Mouse (Mus musculus): ENCODE data around the gene Olfr15.
"Not testable (repeated sequence)": the region's sequence is repeated elsewhere in the genome, so short reads cannot be mapped to it uniquely, and the experiment has no call there.

The Olfr15 gene

GRCm38 (mm10) chr16:3830588-3831109 lies at the start of gene Olfr15:
Gene Olfr15 (plus strand): TSS chr16:3830878.
- no peak for DNase-seq

DNA sequence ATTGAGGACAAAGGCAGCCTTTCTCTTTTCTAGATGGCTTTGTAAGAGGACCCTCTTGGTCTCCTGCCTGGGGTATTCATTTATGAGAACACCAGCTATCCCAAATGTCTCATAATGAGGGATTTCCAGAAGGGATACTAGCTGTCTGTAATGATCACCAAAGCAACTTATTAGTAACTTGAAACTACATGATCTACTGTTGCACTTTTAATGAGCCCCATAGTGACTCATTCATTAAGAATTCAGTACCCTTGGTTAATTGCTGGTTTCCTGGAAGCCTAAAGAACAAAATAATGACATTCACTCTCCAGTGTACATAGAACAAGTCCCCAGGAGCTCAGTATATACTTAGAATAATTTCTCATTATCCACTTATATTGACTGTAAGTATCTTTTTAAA lies 49.4 kb upstream of the Olfr15 start:
- DNase-seq, result no peak

GRCm38 (mm10) chr16:3788394-3788793 lies 42.3 kb upstream of the Olfr15 start:
- no peak for DNase-seq

DNA sequence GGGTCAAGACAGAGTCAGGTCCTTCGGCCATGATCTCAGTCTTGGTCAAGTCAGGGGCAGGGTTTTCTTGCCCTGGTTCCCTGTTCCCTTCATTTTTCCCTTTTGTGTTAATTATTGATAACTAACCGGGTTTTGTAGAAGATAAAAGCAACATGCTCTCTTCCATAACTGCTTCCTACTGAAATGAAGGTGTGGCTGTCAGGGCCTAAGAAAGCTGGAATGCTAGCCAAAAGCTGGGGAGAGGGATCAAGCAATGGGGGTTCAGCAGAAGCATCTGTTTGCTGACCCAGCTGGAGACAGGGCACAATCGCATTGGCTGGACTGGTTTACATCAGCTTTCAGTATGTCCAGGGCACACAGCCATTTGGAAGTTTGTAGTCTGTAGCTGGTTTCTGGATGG lies 22.5 kb upstream of the Olfr15 start:
- no peak for DNase-seq

DNA sequence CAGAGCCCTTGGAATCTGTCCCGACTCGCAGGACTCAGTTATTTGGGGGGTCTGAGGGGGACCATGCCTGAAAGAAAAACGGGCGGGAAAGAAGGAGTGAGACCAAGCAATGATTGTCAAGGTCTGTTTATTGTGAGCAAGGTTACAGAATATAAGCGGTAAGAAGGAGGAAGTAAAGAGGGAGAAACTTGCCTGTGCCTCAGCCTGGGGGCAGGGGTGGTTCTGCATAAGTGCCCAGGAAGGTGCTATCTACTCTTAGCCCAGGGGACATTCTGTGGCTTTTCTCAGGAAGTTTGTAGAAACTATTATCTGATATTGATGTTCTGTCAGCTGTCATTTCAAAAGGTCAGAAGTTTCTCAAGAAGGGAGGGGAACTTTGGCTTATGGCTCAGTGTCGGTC lies 16.0 kb upstream of the Olfr15 start:
- DNase-seq, result peak; percentile 12

DNA sequence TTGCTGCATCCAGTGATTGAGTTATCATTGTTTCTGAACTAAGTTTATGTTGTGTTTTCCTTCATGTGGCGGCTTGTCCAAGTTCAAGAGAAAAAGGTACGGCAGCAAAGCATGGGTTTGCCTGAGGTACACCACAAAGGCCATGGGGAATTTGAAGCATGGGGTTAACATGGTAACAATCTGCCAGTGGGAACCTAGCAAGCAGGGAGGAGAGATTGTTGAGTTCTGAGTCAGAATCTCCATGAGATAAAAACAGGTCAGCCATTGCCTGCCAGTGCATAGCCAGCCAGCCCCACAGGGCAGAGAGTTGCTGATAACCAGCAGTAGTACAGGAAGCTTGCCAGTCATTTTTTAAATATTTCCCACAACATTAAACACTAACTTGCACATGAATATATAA lies 10.5 kb upstream of the Olfr15 start:
- no peak for DNase-seq

DNA sequence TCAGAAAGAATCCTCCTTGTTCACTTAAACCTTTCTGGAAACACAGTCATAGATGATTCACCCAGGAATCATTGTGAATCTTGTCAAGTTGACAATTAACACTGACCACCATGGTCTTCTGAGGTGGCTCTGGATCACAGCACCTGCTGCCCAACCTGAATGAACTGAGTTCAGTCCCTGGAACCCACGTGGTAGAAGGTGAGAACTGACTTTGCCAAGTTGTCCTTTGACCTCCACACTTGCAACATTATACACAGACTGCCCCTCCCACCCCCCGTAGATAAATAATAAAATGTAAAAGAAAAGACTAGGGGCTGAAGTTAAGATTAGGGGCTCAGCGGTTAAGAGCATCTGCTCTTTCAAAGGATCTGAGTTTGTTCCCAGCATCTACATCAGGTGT lies 2.7 kb upstream of the Olfr15 start:
- DNase-seq, result no peak

- no peak for DNase-seq
These were observed 951 bp upstream of the Olfr15 start for GRCm38 (mm10) chr16:3829727-3830126.

DNA sequence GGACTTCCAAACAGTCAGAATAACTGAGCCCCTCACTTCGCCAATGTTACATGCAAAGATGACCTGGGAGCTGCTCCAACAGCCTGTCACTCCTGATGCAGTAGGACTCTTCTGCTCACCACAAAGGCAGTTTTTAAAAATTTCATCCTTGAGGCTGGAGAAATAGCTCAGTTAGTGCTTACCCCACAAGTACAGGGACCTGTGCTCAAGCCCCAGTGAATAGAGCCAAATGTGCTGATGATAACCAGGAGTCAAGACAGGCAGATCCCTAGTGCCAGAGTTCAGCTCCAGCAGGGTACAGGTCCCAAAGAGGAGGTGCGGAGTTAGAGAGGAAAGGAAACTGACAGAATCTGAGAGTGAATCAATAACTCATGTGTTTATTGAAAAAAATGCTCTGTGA lies 4.8 kb downstream of the Olfr15 start:
- DNase-seq, result no peak

DNA sequence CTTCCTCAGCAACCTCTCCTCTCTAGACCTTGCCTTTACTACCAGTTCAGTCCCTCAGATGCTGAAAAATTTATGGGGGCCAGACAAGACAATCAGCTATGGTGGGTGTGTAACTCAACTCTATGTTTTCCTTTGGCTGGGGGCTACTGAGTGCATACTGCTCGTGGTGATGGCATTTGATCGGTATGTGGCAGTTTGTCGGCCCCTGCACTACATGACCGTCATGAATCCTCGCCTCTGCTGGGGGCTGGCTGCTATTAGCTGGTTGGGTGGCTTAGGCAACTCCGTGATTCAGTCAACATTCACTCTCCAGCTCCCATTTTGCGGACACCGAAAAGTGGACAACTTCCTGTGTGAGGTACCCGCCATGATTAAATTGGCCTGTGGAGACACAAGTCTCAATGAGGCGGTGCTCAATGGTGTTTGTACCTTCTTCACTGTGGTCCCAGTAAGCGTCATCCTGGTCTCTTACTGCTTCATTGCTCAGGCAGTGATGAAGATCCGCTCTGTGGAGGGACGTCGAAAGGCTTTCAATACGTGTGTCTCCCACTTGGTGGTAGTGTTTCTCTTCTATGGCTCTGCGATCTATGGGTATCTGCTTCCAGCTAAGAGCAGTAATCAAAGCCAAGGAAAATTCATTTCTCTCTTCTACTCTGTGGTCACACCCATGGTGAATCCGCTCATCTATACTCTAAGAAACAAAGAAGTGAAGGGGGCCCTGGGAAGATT lies 8.6 kb downstream of the Olfr15 start:
- DNase-seq, result peak; percentile 34

DNA sequence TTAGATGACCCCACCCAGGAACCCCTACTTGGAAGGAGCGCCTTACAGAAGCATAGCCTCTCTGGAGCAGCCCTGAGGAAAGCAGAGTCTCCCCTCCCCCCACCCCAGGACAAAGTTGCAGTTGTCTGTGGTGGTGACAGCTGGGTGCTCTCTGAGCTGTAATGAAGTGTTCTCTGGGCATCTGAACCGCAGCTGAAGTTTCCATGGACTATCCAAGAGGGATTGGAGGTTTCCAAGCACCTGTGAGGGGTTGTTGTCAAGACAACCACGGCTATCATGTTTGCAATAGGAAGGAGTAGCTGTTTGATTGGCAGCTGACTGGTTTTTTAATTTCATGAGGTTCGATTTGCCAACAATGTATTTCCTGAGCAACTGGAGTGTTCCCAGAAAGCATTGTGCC lies 12.3 kb downstream of the Olfr15 start:
- DNase-seq, result no peak

DNA sequence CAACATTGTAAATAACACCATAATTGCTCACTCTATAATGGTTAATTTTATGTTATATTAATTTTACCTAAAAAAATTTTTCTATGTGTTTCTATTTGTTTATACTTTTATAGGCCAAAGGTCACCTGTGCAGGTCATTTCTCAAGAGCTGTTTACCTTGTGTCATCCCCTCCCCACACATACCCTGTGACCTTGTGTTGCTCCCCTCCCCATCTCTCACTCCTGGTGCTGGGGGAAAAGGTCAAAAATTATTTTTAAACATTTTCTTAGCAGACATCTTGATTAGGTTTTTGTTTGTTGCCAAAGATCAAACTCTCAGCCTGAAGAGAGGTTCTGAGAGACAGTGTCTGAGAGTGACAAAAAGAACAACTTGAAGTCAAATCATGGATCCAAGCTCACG lies 13.1 kb downstream of the Olfr15 start:
- DNase-seq, result no peak

GRCm38 (mm10) chr16:3846711-3847518 lies 16.2 kb downstream of the Olfr15 start, which contains the start of gene Zfp174:
Gene Zfp174 (plus strand): TSS chr16:3847268.
- peak; percentile 99 for DNase-seq

- DNase-seq, result no peak
These were observed 17.2 kb downstream of the Olfr15 start for GRCm38 (mm10) chr16:3847871-3848270.

DNA sequence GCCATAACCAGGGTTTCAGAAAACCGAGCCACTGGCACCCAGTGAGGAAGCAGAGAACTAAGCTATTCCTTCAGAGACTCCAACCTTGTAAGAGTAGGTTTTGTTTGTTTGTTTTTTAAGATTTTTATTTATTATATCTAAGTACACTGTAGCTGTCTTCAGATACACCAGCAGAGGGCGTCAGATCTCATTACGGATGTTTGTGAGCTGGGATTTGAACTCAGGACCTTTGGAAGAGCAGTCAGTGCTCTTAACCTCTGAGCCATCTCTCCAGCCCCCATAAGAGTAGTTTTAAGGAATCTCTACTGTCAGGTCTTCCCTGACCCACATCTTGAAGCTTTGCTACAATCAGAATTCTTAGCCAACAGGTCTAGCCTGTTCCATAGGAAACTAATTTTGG lies 17.7 kb downstream of the Olfr15 start:
- no peak for DNase-seq

- DNase-seq, result not testable (repeated sequence)
These were observed 20.6 kb downstream of the Olfr15 start for GRCm38 (mm10) chr16:3851301-3851700.

DNA sequence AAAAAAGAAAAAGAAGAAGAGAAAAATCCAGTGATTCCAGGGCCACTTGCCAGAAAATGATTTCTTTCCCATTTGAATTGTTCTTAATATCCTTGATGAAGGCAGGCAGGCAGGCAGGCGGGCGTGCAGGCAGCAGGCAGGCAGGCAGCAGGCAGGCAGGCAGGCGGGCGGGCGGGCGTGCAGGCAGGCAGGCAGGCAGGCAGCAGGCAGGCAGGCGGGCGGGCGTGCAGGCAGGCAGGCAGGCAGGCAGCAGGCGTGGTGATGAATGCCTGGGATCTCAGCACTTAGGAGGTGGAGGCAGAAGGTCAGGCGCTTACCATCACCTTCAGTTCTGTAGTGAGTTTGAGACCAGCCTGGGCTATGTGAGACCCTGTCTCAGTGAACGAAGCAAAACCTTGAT lies 21.9 kb downstream of the Olfr15 start:
- DNase-seq, result no peak

DNA sequence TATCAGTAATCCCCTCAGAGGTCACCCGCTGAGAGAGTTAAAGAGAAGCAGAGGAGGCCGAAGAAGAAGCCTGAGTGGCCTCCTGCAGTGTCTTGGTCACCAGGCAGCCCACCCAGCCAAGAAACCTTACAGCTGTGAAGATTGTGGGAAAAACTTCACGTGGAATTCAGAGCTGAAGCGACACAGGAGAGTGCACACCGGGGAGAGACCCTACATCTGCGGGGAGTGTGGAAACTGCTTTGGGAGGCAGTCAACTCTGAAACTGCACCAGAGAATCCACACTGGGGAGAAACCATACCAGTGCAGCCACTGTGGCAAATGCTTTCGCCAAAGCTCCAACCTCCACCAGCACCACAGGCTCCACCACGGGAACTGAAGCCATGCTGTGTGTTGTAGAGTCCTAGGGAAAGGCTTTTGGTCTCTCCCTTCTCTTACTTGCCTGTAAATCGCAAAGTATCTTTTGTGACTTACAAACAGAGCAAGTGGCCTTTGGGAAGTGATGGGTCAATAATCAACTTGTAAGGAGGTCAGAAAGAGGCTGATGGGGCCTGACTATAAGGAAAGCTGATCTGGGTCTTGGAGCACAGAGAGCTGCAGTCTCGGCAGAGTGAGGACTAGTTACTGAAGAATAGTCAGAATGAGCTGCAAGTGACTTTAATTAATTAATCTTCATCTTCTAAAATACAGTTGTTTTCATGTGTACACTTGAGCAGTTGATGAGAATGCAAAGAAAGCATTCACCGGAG lies 23.9 kb downstream of the Olfr15 start:
- no peak for DNase-seq

- DNase-seq, result no peak
These were observed 25.1 kb downstream of the Olfr15 start for GRCm38 (mm10) chr16:3855776-3856175.

DNA sequence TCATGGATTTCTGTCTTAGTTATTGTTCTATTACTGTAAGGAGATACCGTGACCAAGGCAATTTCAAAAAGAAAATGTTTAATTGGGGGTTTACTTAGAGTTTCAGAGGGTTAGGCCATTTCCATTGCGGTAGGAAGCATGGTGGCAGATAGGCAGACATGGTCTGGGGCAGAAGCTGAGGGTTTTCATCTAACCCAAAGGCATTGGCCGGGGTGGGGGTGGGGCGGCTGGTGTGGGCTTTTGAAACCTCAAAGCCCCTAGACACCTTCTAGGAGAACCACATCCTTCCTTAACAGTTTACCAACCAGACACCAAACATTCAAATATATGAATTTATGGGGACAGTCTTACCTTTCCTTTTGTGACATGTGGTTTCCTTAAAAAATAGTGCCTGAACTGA lies 28.6 kb downstream of the Olfr15 start:
- no peak for DNase-seq

DNA sequence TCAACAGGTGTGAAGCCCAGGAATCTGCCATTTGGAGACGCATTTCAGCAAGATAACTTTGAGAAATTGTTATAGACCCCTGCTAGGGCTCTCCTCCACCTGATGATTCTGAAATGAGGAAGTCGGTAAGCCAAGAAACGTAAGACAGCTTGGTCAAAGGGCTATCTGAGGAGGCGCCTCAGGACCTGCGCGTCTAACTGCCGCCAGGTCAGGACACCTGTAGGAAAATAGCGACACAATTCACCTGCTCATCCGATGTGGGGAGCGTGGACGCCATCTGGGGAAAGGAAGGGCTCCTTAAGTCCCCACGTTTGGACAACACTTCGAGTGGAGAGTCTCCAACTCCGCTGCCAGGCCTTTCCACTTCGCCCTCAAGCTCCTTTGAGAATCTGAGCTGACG lies 41.1 kb downstream of the Olfr15 start:
- no peak for DNase-seq

GRCm38 (mm10) chr16:3872216-3873047 lies 41.8 kb downstream of the Olfr15 start, which contains the start of gene Naa60:
Gene Naa60 (plus strand): TSS chr16:3872375.
- DNase-seq, result peak; percentile 95

Data from lung, postnatal 36 days (tissue).